7 mouse cellular contexts compared by ENCODE assay signal in genomic region chr6:49519053-49519452, GRCm38 (mm10).
A peak's percentile ranks its signal among the peaks of the same experiment; 100 is the strongest.
DNase-seq lines count a peak whose midpoint lies in the region; ATAC-seq and TF ChIP-seq lines count a peak whose summit lies in the region.

No protein-coding gene starts in this region.

- no peak overlapping the region for H3K27ac ChIP-seq in MEL (ENCODE audit: control insufficient read depth, low read depth, low read length)
- no peak overlapping the region for H3K27ac ChIP-seq in embryonic facial prominence, embryonic 13.5 days

- intact Hi-C loops in heart, postnatal 10 days (cut with DNase I): loop anchor here (1.0 to 5.0 kb wide), 7 partner anchors 138 to 1018 kb away; no protein-coding TSS in a partner anchor

- no peaks in the 10 kb centered on the region for H3K36me3 ChIP-seq in MEL (ENCODE audit: control insufficient read depth in 1 of 2, insufficient read depth in 2 of 2, low read length in 2 of 2)
- H3K36me3 ChIP-seq in embryonic facial prominence, embryonic 13.5 days: no peaks in the 10 kb centered on the region

- 5% methylated on average over 6 of the region's 6 CpGs for WGBS in embryonic facial prominence, embryonic 13.5 days

- H3K9me3 ChIP-seq in MEL (replicated peaks; ENCODE audit: insufficient read depth, low read length): no peaks in the 10 kb centered on the region
- no peaks in the 10 kb centered on the region for H3K9me3 ChIP-seq in embryonic facial prominence, embryonic 13.5 days

- H3K4me1 ChIP-seq in MEL (ENCODE audit: control insufficient read depth in 1 of 2, insufficient read depth in 2 of 2, low read length in 2 of 2): no peaks in the 10 kb centered on the region
- H3K4me1 ChIP-seq in embryonic facial prominence, embryonic 13.5 days: no peaks in the 10 kb centered on the region

- H3K79me2 ChIP-seq in MEL (ENCODE audit: control insufficient read depth, insufficient read depth, low read length, poor library complexity): no peaks in the 10 kb centered on the region

- peak; percentile 53 for DNase-seq in MEL (ENCODE audit: low read depth, low spot score)
- peak; percentile 71 to 80 for DNase-seq in adrenal gland, postnatal 36 days
- DNase-seq in heart, postnatal 10 days: peak; percentile 69 to 84
- DNase-seq in layer of hippocampus, postnatal 10 days (ENCODE audit: low spot score in 2 of 2): peak; percentile 83 to 87
- peak; percentile 13 for DNase-seq in skeletal muscle tissue, adult 2 months (ENCODE audit: low read depth, low spot score)

- TF ChIP-seq CTCF in MEL (IDR thresholded peaks at IDR 0.05 in 2 of 3, conservative IDR thresholded peaks at IDR 0.05 in 1 of 3; ENCODE audit: control insufficient read depth in 1 of 3, insufficient read depth in 1 of 3, low read depth in 2 of 3, low read length in 3 of 3, poor library complexity in 1 of 3, severe bottlenecking in 1 of 3): peak; percentile 52 to 89 (median 88)

- no peak for TF ChIP-seq EP300 in MEL (IDR thresholded peaks at IDR 0.05; ENCODE audit: low read depth in 1 of 2, low read length in 2 of 2)

- no peak for ATAC-seq in embryonic facial prominence, embryonic 13.5 days (ENCODE audit: insufficient number of reproducible peaks, insufficient read depth, low FRiP score, low TSS enrichment, low read depth)
- ATAC-seq in megakaryocyte progenitor cell, adult 5-6 weeks (replicated peaks; ENCODE audit: poor library complexity): peak; percentile 80

- H3K4me3 ChIP-seq in MEL (ENCODE audit: control insufficient read depth in 1 of 2, insufficient read depth in 1 of 2, low read depth in 2 of 2, low read length in 2 of 2): no peak overlapping the region
- no peak overlapping the region for H3K4me3 ChIP-seq in embryonic facial prominence, embryonic 13.5 days

- H3K27me3 ChIP-seq in MEL (ENCODE audit: control insufficient read depth in 1 of 2, insufficient read depth in 2 of 2, low read length in 2 of 2): no peaks in the 10 kb centered on the region
- H3K27me3 ChIP-seq in embryonic facial prominence, embryonic 13.5 days: no peaks in the 10 kb centered on the region

- no peak for TF ChIP-seq POLR2A in MEL (IDR thresholded peaks at IDR 0.05; ENCODE audit: control insufficient read depth in 1 of 2, insufficient read depth in 1 of 2, low read depth in 1 of 2, low read length in 2 of 2, poor library complexity in 1 of 2)

- peak; percentile 90 for TF ChIP-seq RAD21 in MEL (IDR thresholded peaks at IDR 0.05; ENCODE audit: low read depth, low read length)

- no peak overlapping the region for H3K9ac ChIP-seq in MEL (ENCODE audit: control insufficient read depth, low read depth, low read length, poor library complexity, severe bottlenecking)
- no peak overlapping the region for H3K9ac ChIP-seq in embryonic facial prominence, embryonic 13.5 days

- peak overlapping the region; percentile 35 for H3K4me2 ChIP-seq in embryonic facial prominence, embryonic 13.5 days

TF ChIP-seq in MEL, 35 proteins besides CTCF, POLR2A, EP300 and RAD21:
- no peak for TF ChIP-seq MAFK (IDR thresholded peaks at IDR 0.05; ENCODE audit: borderline replicate concordance, low read depth, low read length)
- TF ChIP-seq SMC3 (IDR thresholded peaks at IDR 0.05; ENCODE audit: low read depth, low read length): peak; percentile 88
- TF ChIP-seq ZC3H11A (IDR thresholded peaks at IDR 0.05; ENCODE audit: low read depth, low read length): peak; percentile 82

Comparison
In these comparisons a context has a peak if more than half of its experiments do, and no peak if none do; other contexts are left out.
1. DNase-seq: peak in every context shown above with its lines; median percentile 85 in layer of hippocampus, postnatal 10 days; 76 in heart, postnatal 10 days; 76 in adrenal gland, postnatal 36 days; 53 in MEL; 13 in skeletal muscle tissue, adult 2 months.